Mouse (Mus musculus): ENCODE measurements around the gene Astn2. TPM values are rescaled to one million over a fixed set of nuclear protein-coding genes. Genes with fewer than 3 reads are reported as not detected.

The Astn2 gene
- polyA plus RNA-seq, 1 experiment from 2014 or later = 0.69 TPM

DNA sequence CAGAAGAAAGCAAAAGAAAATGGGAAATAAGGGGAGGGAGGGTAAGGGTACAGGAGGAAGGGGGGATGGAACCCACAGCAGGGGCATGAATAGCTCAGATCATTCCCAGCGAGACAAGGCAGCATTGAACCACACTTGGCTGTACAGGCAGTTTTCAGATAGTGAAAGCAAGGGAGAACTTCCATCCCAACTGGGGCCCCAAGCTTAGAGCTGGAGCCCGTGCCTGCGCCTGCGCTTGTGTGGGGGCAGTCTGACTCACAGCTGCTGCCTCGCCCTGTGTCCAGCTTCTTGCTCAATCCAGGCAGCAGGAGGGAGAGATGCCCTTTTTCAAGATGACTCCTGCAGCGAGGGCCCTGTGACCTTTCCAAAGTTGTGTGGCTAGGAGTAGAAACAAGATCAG, 927.3 kb downstream of the Astn2 start:
- 41% methylated on average over 6 of the region's 6 CpGs for WGBS
- H3K4me1 ChIP-seq (ENCODE audit: insufficient read depth, low read depth, low read length) = no peaks in the 10 kb centered on the region
- no peak overlapping the region for H3K9ac ChIP-seq (replicated peaks; ENCODE audit: low read depth)
- peak; percentile 89 for ATAC-seq
- H3K27me3 ChIP-seq (replicated peaks; ENCODE audit: insufficient read depth, low read length) = no peaks in the 10 kb centered on the region
- H3K27ac ChIP-seq (ENCODE audit: low read length) = no peak overlapping the region
- no peak overlapping the region for H3K4me2 ChIP-seq (replicated peaks; ENCODE audit: low read depth, low read length)
- no peaks in the 10 kb centered on the region for H3K9me3 ChIP-seq (ENCODE audit: low read length)
- no peak overlapping the region for H3K4me3 ChIP-seq (ENCODE audit: low read depth, low read length)
- peak; percentile 80 for DNase-seq (ENCODE audit: low spot score)
- TF ChIP-seq EP300 (IDR thresholded peaks at IDR 0.05) (no peak), CTCF (IDR thresholded peaks at IDR 0.05) (no peak)
- no peaks in the 10 kb centered on the region for H3K36me3 ChIP-seq (ENCODE audit: insufficient read depth, low read length)

DNA sequence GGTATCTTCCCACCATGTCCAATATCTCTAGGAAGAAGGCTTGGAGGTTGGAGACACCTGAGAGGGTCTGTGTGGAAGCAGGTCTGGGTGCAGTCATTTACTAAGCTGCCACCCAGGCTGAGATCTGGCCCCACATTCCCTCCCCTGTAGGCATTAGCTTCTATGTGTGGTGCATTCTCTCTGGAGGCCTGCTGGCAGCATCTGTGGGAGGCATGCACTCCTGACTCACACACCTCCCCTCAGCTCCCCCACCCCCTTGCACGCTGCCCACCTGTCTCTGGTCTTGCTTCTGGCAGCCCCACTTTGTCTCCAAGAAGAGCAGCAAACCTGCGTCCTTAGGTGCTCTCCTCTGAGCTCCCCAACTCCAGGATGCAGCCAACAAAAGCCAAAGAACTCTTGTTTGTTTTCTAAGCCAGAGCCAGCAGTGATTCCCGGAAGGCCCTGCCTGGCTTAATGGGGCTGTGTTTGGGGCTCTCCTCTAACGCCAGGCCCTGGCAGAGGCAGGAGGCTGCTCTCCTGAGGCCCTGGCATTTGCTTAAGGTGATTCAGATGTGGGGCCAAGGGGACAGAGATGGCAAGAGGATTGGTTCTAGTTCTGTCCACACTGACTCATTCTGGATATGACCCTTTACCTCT, 928.4 kb downstream of the Astn2 start:
- TF ChIP-seq EP300 (IDR thresholded peaks at IDR 0.05) (no peak), CTCF (IDR thresholded peaks at IDR 0.05) (no peak)
- Histone ChIP-seq H3K4me2 (replicated peaks; ENCODE audit: low read depth, low read length) (no peak overlapping the region), H3K27me3 (replicated peaks; ENCODE audit: insufficient read depth, low read length) (no peaks in the 10 kb centered on the region), H3K4me1 (ENCODE audit: insufficient read depth, low read depth, low read length) (no peaks in the 10 kb centered on the region), H3K9me3 (ENCODE audit: low read length) (no peaks in the 10 kb centered on the region), H3K9ac (replicated peaks; ENCODE audit: low read depth) (no peak overlapping the region), H3K4me3 (ENCODE audit: low read depth, low read length) (no peak overlapping the region), H3K27ac (ENCODE audit: low read length) (no peak overlapping the region), H3K36me3 (ENCODE audit: insufficient read depth, low read length) (no peaks in the 10 kb centered on the region)
- no peak for DNase-seq (ENCODE audit: low spot score)
- no peak for ATAC-seq
- WGBS = 48% methylated on average over 4 of the region's 4 CpGs

GRCm38 (mm10) chr4:65473141-65473540, 931.3 kb downstream of the Astn2 start:
- Histone ChIP-seq H3K27ac (ENCODE audit: low read length) (no peak overlapping the region), H3K4me2 (replicated peaks; ENCODE audit: low read depth, low read length) (no peak overlapping the region), H3K27me3 (replicated peaks; ENCODE audit: insufficient read depth, low read length) (no peaks in the 10 kb centered on the region), H3K4me1 (ENCODE audit: insufficient read depth, low read depth, low read length) (no peaks in the 10 kb centered on the region), H3K36me3 (ENCODE audit: insufficient read depth, low read length) (no peaks in the 10 kb centered on the region), H3K9ac (replicated peaks; ENCODE audit: low read depth) (no peak overlapping the region), H3K4me3 (ENCODE audit: low read depth, low read length) (no peak overlapping the region), H3K9me3 (ENCODE audit: low read length) (no peaks in the 10 kb centered on the region)
- no peak for ATAC-seq
- no peak for TF ChIP-seq EP300 (IDR thresholded peaks at IDR 0.05)
- no peak for TF ChIP-seq CTCF (IDR thresholded peaks at IDR 0.05)
- DNase-seq (ENCODE audit: low spot score) = no peak
- WGBS = 67% methylated on average over 5 of the region's 5 CpGs

DNA sequence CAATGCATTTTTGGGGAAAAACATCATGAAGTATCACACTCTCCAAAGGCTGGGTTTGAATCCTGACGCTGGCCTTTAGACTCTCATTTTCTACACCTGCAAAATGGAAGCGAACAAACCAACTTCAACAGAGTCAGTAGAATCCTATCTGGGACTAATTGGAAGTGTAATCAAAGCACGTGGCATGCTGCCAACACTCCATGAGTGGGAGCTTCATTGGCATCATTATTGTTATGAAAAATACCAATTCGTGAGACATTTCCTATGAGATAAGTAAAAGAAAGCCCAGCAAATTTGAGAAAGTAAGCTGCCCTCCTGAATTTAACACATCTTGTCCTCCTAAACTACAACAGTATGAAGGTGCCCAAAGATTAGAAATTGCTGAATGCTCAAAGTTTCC, 955.2 kb downstream of the Astn2 start:
- no peaks in the 10 kb centered on the region for H3K27me3 ChIP-seq (replicated peaks; ENCODE audit: insufficient read depth, low read length)
- no peak for DNase-seq (ENCODE audit: low spot score)
- H3K36me3 ChIP-seq (ENCODE audit: insufficient read depth, low read length) = no peaks in the 10 kb centered on the region
- ATAC-seq = no peak
- no peak overlapping the region for H3K9ac ChIP-seq (replicated peaks; ENCODE audit: low read depth)
- H3K4me3 ChIP-seq (ENCODE audit: low read depth, low read length) = no peak overlapping the region
- no peaks in the 10 kb centered on the region for H3K4me1 ChIP-seq (ENCODE audit: insufficient read depth, low read depth, low read length)
- no peaks in the 10 kb centered on the region for H3K9me3 ChIP-seq (ENCODE audit: low read length)
- TF ChIP-seq CTCF (IDR thresholded peaks at IDR 0.05) = no peak
- TF ChIP-seq EP300 (IDR thresholded peaks at IDR 0.05) = no peak
- H3K27ac ChIP-seq (ENCODE audit: low read length) = no peak overlapping the region
- WGBS = 68% methylated on average over 4 of the region's 4 CpGs
- no peak overlapping the region for H3K4me2 ChIP-seq (replicated peaks; ENCODE audit: low read depth, low read length)

DNA sequence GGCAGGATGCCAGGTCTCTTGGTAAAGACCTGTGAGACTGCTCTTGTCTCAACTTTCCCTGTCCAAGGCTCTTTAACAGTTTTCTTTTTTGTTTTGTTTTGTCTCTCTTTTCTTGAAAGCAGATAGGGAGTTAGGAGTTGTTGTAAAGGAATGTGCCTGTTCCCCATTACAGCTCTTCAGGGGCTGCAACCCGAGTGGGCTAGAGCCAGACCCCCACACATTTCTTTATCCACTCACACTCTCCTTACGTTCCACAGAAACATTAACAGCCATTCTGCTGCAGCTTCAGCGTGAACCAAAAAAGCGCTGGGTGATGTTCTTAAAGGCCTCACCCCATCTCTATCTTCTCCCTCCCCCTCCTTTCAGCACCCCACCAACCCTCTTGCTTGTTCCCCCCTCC, 962.7 kb downstream of the Astn2 start:
- H3K27me3 ChIP-seq (replicated peaks; ENCODE audit: insufficient read depth, low read length) = no peaks in the 10 kb centered on the region
- TF ChIP-seq EP300 (IDR thresholded peaks at IDR 0.05) (no peak), CTCF (IDR thresholded peaks at IDR 0.05) (no peak)
- ATAC-seq (no peak), DNase-seq (ENCODE audit: low spot score) (no peak)
- H3K4me2 ChIP-seq (replicated peaks; ENCODE audit: low read depth, low read length) = no peak overlapping the region
- H3K27ac ChIP-seq (ENCODE audit: low read length) = no peak overlapping the region
- no peaks in the 10 kb centered on the region for H3K4me1 ChIP-seq (ENCODE audit: insufficient read depth, low read depth, low read length)
- no peak overlapping the region for H3K9ac ChIP-seq (replicated peaks; ENCODE audit: low read depth)
- H3K9me3 ChIP-seq (ENCODE audit: low read length) = no peaks in the 10 kb centered on the region
- WGBS = 67% methylated on average over 4 of the region's 4 CpGs
- H3K36me3 ChIP-seq (ENCODE audit: insufficient read depth, low read length) = no peaks in the 10 kb centered on the region
- no peak overlapping the region for H3K4me3 ChIP-seq (ENCODE audit: low read depth, low read length)

DNA sequence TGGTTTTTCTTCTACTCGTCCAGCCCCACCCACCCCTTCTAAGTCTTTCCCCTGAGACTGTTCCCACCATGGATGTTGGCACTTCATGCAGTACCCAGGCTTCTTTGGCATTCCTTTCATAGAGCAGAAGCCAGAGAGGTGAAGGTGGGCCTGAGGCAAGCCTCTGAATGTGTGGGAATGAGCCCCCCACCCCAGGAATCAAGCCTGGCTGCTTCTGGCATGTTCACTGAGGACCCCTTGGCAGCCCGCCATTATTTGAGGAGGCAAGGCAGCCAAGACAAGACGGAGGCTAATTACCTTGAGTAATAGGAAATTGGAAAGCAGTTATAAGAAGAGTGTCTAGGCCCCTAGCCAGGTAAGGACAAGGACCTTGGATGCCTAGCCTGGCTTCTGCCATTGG, 973.6 kb downstream of the Astn2 start:
- no peaks in the 10 kb centered on the region for H3K9me3 ChIP-seq (ENCODE audit: low read length)
- H3K4me3 ChIP-seq (ENCODE audit: low read depth, low read length) = no peak overlapping the region
- DNase-seq (ENCODE audit: low spot score) (no peak), ATAC-seq (no peak)
- H3K4me2 ChIP-seq (replicated peaks; ENCODE audit: low read depth, low read length) = no peak overlapping the region
- 0 out of 2 replicates have a peak, but pooled peaks cover 3% of the 10 kb centered on the region for H3K4me1 ChIP-seq (ENCODE audit: insufficient read depth, low read depth, low read length)
- 43% methylated on average over 3 of the region's 3 CpGs for WGBS
- H3K9ac ChIP-seq (replicated peaks; ENCODE audit: low read depth) = no peak overlapping the region
- no peaks in the 10 kb centered on the region for H3K27me3 ChIP-seq (replicated peaks; ENCODE audit: insufficient read depth, low read length)
- H3K27ac ChIP-seq (ENCODE audit: low read length) = no peak overlapping the region
- no peaks in the 10 kb centered on the region for H3K36me3 ChIP-seq (ENCODE audit: insufficient read depth, low read length)
- TF ChIP-seq CTCF (IDR thresholded peaks at IDR 0.05) (no peak), EP300 (IDR thresholded peaks at IDR 0.05) (no peak)

DNA sequence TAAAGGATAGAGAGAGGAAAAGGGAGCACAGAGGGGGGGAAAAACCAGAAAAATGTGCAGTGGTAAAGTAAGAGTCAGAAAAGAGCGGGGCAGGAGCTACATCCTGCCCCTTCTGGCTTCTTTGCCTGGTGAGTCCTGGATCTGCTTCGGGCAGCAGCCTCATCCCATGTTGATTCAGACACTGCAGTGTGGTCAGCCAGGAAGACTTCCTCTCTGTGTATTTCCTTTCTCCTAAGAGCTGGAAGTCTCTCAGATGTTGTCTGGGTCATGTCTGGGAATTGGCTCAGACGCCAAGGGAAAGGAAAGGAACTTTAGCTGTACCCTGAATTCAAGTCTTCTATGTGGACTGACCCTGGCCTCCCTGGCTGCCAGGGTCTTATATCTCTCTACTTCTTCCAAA, 976.9 kb downstream of the Astn2 start:
- H3K36me3 ChIP-seq (ENCODE audit: insufficient read depth, low read length) = no peaks in the 10 kb centered on the region
- H3K4me2 ChIP-seq (replicated peaks; ENCODE audit: low read depth, low read length) = no peak overlapping the region
- H3K27ac ChIP-seq (ENCODE audit: low read length) = no peak overlapping the region
- H3K4me1 ChIP-seq (ENCODE audit: insufficient read depth, low read depth, low read length) = 0 out of 2 replicates have a peak, but pooled peaks cover 3% of the 10 kb centered on the region
- H3K27me3 ChIP-seq (replicated peaks; ENCODE audit: insufficient read depth, low read length) = no peaks in the 10 kb centered on the region
- WGBS = 45% methylated on average over 3 of the region's 3 CpGs
- no peak overlapping the region for H3K9ac ChIP-seq (replicated peaks; ENCODE audit: low read depth)
- TF ChIP-seq EP300 (IDR thresholded peaks at IDR 0.05) (no peak), CTCF (IDR thresholded peaks at IDR 0.05) (no peak)
- no peak overlapping the region for H3K4me3 ChIP-seq (ENCODE audit: low read depth, low read length)
- DNase-seq (ENCODE audit: low spot score) (no peak), ATAC-seq (no peak)
- no peaks in the 10 kb centered on the region for H3K9me3 ChIP-seq (ENCODE audit: low read length)
